Mouse (Mus musculus) CD4-positive, CD25-positive, alpha-beta regulatory T cell, adult 4 months (primary cell): ENCODE results near the gene Klf16. TPM values are rescaled to one million over a fixed set of nuclear protein-coding genes. Genes with fewer than 3 reads are reported as not detected.

Experiments used
- ATAC-seq: one replicate; pipeline ENCODE4 v1.8.0; 2017
- polyA plus RNA-seq, 2 experiments: library from polyadenylated mRNA; unstranded; fragments of 100-300 nt; shearing (Covaris generic); gene quantifications; one replicate each; pipeline ENCODE4 v1.2.1; 2017

The Klf16 gene
- 1 to 10 TPM; 7.2 to 10.0 TPM for polyA plus RNA-seq

- ATAC-seq = peak; percentile 76
Measured at GRCm38 (mm10) chr10:80577195-80578130, at the start of gene Klf16. Klf16 (minus strand) TSS chr10:80577321.

- no peak for ATAC-seq
Measured at GRCm38 (mm10) chr10:80625764-80626163, 48.6 kb upstream of the Klf16 start.

GRCm38 (mm10) chr10:80623457-80624191, 46.5 kb upstream of the Klf16 start:
- peak; percentile 13 for ATAC-seq

GRCm38 (mm10) chr10:80622661-80623456, 45.7 kb upstream of the Klf16 start, which contains the start of gene Csnk1g2:
Csnk1g2 (plus strand) TSS chr10:80622838.
- ATAC-seq = no peak

- peak; percentile 80 for ATAC-seq
Measured at GRCm38 (mm10) chr10:80621940-80622660, 45.0 kb upstream of the Klf16 start.

GRCm38 (mm10) chr10:80621690-80621939, 44.5 kb upstream of the Klf16 start:
- ATAC-seq = no peak

GRCm38 (mm10) chr10:80620796-80621689, 43.9 kb upstream of the Klf16 start:
- no peak for ATAC-seq

- no peak for ATAC-seq
Measured at GRCm38 (mm10) chr10:80620365-80620764, 43.2 kb upstream of the Klf16 start.

GRCm38 (mm10) chr10:80619465-80620244, 42.5 kb upstream of the Klf16 start:
- no peak for ATAC-seq

GRCm38 (mm10) chr10:80618181-80618580, 41.1 kb upstream of the Klf16 start:
- ATAC-seq = peak; percentile 63

GRCm38 (mm10) chr10:80614351-80614750, 37.2 kb upstream of the Klf16 start:
- no peak for ATAC-seq

- ATAC-seq = no peak
Measured at GRCm38 (mm10) chr10:80613821-80614220, 36.7 kb upstream of the Klf16 start.

GRCm38 (mm10) chr10:80611905-80612304, 34.8 kb upstream of the Klf16 start:
- ATAC-seq = no peak

GRCm38 (mm10) chr10:80611024-80611423, 33.9 kb upstream of the Klf16 start:
- ATAC-seq = peak; percentile 49

- ATAC-seq = peak; percentile 44
Measured at GRCm38 (mm10) chr10:80610116-80610785, 33.1 kb upstream of the Klf16 start.

- ATAC-seq = no peak
Measured at GRCm38 (mm10) chr10:80609269-80609924, 32.3 kb upstream of the Klf16 start.

- no peak for ATAC-seq
Measured at GRCm38 (mm10) chr10:80608435-80608834, 31.3 kb upstream of the Klf16 start.

- no peak for ATAC-seq
Measured at GRCm38 (mm10) chr10:80606737-80607350, 29.7 kb upstream of the Klf16 start.

GRCm38 (mm10) chr10:80606306-80606705, 29.2 kb upstream of the Klf16 start:
- peak; percentile 29 for ATAC-seq
